Mouse (Mus musculus): Measurements from ENCODE around the gene Spaca4.

Spaca4 gene

GRCm38 (mm10) chr7:45725713-45726112 is at the start of gene Spaca4:
Gene Spaca4, minus strand, starts transcription at chr7:45725813.
- no peak for DNase-seq (ENCODE audit: low spot score in 2 of 2)

DNA sequence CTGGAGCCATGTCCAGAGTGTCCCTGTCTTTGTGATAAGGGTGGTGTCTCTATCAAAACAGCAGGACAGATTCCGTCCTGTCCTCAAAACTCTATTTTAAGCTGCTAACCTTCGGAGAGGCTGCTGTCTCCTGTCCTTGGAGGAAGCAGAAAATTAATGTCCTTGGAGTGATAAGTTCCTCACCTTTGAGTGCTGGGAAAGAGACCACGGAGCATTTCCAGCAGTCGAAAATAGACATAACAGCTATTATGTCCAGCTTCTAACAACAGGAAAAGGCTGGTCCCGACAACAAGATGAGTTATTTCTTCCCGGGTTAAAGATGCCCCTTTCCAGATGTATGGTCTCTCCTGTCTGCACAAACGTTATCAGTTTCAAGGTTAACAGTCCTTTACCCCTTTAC is 49.6 kb upstream of the Spaca4 start:
- DNase-seq (ENCODE audit: low spot score in 2 of 2): no peak

DNA sequence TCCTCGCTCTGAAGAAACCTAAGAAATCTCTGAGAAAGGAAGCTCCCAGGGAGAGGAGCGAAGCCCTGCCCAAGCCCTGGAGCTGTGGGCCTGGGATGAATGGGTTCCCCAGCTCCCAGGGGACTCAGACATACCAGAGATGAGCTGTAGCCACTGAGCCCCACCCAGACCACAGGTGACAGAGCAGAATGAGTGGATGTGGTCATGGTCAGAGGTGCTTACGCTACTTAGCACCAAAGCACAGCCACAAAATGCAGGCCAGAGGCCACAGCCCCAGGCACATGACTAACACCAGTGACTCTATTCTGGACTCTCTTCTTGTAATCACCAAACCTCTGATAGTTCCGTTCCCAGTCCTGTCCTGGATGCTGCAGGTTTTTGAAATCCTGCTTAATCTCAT is 45.5 kb upstream of the Spaca4 start:
- no peak for DNase-seq (ENCODE audit: low spot score in 2 of 2)

DNA sequence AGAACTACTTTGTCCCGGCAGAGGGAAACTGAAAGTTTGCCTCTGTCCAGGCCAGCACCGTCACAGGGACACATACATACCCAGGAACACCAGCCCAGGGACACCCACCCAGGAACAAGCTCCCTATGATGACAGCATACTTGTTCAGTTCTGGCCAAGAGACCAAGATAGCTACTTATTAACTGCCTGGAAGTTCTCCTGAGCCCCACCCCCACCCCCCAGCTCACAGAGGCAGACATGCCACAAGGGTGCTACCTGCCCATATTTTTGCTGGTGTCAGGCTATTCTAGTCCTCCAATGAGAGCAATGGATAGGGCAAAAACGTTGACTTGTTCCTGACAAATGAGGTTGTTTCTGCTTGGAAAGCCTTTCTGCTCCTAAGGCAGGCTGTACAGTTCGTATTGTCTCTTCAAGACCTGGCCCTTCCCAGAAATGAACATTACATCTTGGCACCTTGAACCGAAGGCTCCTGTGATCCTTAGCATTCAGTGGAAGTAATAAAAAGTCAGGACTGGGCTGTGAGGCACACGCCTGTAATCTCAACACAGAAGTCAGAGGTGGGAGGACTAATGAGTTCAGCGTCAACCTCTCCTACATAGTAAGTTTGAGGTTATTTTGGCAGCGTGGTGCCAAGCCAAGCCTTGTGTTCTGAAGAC is 44.9 kb upstream of the Spaca4 start:
- DNase-seq (ENCODE audit: low spot score in 2 of 2): no peak

DNA sequence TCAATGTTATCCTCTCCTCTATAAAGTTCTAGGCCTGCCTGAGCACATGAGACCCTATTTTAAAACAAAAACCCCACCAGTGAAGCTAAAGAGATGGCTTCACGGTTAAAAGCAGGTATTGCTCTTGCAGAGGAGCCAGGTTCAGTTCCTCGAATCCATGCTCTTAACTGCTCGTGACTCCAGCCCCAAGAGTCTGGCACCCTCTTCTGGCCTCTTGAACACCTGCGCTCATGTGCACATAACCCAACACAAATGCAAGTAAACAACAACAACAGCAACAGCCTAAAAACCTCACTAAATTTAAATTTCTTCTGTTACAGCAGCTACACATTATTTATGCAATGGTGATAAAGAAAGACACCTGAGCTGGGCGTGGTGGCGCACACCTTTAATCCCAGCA is 41.9 kb upstream of the Spaca4 start:
- DNase-seq (ENCODE audit: low spot score in 2 of 2): no peak

GRCm38 (mm10) chr7:45766764-45767163 is 41.2 kb upstream of the Spaca4 start:
- DNase-seq (ENCODE audit: low spot score in 2 of 2): no peak

- DNase-seq (ENCODE audit: low spot score in 2 of 2): no peak
These were observed 40.4 kb upstream of the Spaca4 start for GRCm38 (mm10) chr7:45765995-45766394.

- DNase-seq (ENCODE audit: low spot score in 2 of 2): peak in 1 of 2 experiments; percentile 22
These were observed 34.5 kb upstream of the Spaca4 start for GRCm38 (mm10) chr7:45760151-45760550.

- peak; percentile 45 to 63 for DNase-seq (ENCODE audit: low spot score in 2 of 2)
These were observed 33.8 kb upstream of the Spaca4 start for GRCm38 (mm10) chr7:45759400-45759799.

- DNase-seq (ENCODE audit: low spot score in 2 of 2): no peak
These were observed 30.1 kb upstream of the Spaca4 start for GRCm38 (mm10) chr7:45755703-45756102.

DNA sequence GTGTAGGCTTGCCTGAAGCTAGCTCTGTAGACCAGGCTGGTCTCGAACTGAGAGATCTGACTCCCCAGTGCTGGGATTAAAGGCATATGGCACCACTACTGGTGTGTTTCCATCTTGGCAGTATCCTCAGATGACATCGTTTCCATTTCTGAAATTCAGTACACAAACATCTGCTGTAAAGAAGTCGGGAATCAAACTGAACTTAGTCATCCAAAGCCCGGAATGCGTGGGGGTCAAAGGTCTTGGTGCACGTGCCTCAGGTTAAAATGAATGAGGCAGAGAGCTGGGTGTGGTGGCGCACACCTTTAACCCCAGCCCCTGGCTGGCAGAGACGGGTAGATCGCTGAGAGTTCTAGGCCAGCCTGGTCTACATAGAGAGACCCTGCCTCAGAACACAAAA is 24.5 kb upstream of the Spaca4 start:
- no peak for DNase-seq (ENCODE audit: low spot score in 2 of 2)

- no peak for DNase-seq (ENCODE audit: low spot score in 2 of 2)
These were observed 23.8 kb upstream of the Spaca4 start for GRCm38 (mm10) chr7:45749401-45749800.

GRCm38 (mm10) chr7:45748110-45748509 is 22.5 kb upstream of the Spaca4 start:
- DNase-seq (ENCODE audit: low spot score in 2 of 2): no peak

GRCm38 (mm10) chr7:45747450-45747849 is 21.8 kb upstream of the Spaca4 start:
- no peak for DNase-seq (ENCODE audit: low spot score in 2 of 2)

DNA sequence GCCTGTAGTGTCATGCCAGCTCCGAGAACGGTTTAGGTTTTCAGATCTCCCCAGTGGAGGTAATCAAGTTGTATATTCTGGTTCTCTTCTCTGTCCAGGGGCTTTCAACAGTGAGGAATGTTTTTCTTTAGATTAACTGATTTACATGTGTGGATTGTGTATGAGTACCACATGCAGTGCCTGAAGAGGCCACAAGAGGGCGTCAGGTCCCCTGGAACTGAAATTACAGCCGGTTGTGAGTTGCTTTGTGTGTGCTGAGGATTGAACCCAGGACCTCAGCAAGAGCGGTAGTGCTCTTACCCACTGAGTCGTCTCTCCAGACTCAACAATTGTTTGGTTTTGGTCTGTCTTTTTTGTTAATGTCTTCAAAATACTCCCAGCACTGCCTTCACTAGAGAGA is 20.9 kb upstream of the Spaca4 start:
- no peak for DNase-seq (ENCODE audit: low spot score in 2 of 2)

GRCm38 (mm10) chr7:45744387-45744786 is 18.8 kb upstream of the Spaca4 start:
- DNase-seq (ENCODE audit: low spot score in 2 of 2): no peak

DNA sequence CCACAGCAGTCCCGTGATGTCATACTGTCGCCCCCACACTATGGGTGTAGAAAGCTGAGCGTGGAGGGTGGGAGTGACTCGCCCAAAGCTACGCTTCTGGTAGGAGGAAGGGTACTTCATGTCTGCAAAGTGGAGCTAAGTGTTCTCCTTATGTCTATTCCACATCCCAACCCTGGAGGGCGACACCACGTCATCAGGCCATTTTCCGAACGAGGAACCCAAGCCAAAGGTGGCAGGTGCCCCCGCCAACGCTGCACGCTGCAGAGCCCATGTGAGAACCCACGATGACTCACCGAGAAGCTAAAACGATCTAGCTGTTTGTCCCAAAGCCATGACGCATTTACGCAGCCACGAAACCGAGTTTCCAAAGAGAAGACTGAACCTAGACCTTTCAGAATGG is 16.7 kb upstream of the Spaca4 start:
- no peak for DNase-seq (ENCODE audit: low spot score in 2 of 2)

DNA sequence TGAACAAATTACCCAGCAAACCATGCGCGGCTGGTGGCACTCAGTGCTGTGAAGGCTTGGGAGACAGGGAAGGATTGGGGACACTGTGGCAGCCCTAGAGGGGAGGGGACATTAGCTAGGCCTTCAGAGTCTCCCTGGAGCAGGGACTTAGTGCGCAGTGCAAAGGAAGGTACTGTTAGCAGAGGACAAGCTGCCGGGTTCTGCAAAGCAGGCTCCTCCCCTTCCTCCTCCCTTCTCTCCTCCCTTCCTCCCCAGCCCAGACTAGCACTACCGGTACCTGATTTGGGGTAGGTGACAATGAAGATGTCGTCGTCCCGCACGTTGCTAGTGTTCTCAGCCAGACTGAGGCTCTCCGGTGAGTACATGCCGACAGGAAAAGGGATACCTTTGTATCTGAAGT is 16.2 kb upstream of the Spaca4 start:
- DNase-seq (ENCODE audit: low spot score in 2 of 2): peak; percentile 42 to 47

DNA sequence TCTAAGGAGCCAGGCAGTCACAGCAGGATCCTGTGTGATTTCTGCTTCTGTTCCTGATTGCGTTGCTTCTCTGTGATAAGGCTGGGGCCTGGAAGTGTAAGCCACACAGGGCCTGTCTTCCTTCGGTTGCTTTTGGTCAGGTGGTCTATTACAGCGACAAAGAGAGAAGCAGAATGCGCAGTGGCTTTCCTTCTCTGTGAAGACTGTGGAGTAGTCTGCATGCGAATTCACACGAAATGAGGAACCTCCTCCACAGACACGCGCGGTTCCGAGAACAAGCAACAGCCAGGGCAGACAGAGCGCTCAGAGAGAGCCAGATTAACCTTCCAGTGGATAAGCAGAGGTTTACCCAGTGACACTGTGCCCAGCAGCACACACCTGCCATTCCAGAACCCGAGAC is 15.7 kb upstream of the Spaca4 start:
- no peak for DNase-seq (ENCODE audit: low spot score in 2 of 2)

DNA sequence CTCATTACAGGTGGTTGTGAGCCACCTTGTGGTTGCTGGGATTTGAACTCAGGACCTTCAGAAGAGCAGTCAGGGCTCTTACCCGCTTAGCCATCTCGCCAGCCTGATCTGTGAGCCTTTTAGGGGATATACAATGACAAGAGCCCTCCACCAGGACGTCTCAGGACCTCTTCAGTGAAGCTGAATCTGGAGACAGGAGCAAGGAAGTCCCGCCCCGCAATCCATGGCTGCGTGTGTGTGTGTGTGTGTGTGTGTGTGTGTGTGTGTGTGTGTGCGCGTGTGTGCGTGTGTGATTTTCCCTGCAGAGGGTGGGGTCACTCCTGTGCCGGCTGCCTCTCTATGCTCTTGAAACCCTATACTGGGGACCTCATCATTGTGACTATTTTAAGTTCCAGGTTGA is 14.2 kb upstream of the Spaca4 start:
- no peak for DNase-seq (ENCODE audit: low spot score in 2 of 2)

- peak; percentile 63 to 87 for DNase-seq (ENCODE audit: low spot score in 2 of 2)
These were observed 13.7 kb upstream of the Spaca4 start for GRCm38 (mm10) chr7:45739162-45739763.

DNA sequence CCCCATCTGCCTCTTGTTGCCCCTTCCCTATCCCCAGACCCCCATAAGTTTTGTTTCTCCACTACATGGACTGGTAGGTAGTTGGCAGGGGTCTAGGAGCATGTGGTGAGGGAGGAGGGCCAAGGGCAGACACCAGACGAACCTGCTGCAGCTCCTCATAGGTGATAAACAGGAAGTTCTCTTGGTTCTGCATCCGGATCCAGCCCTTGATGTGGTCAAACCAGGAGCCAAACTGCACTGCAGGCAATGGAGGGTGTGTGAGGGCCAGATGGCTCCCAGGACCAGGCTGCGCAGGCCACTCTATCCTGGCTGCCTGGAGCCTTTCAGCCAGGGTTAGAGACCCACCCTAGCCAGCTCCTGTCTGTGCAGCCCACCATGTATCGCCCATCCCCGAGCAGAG is 7.9 kb upstream of the Spaca4 start:
- DNase-seq (ENCODE audit: low spot score in 2 of 2): peak; percentile 80 to 81

DNA sequence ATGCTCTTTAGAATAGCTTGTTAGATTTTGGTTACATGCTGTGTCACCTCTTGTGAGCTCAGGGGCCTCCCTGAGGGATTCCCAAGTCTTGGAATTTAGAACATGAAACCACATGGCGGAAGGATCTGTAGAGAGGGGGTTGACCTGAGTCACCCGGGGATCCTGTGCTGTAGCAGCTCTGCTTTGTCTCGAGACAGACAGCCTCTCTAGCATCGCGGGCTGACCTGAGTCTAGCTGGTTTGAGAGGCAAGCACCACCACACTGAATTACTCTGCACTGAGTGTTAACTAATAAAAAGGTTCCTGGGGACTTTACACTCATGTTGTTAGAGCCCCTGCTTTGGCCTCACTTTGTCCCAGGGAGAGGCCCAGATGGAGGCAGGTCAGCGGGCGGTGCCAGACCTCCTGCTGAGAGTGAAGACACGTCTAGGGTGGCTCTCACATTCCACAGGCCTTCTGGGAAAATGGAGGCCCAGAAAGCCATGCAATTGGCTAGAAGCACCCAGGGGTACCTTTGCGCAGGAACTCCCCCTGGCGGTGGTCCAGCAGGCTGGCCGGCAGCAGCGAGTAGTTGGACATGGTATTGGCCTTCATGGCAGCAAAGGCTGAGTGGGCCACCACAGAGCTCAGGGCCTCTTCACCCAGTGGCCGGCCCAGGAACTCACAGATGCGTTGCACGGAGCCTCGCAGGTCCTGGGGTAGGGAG is 5.3 kb upstream of the Spaca4 start:
- peak in 1 of 2 experiments; percentile 70 for DNase-seq (ENCODE audit: low spot score in 2 of 2)
